Mouse (Mus musculus) gastrocnemius, postnatal 14 days (tissue): ENCODE measurements around the gene Lpp. TPM values are rescaled to one million over a fixed set of nuclear protein-coding genes. Genes with fewer than 3 reads are reported as not detected.

Experiments used
- DNase-seq: peaks from one replicate; pipeline ENCODE4 v3.0.0; 2021; ENCODE audit warnings: mixed read lengths
- intact Hi-C: fragments of 180-260 bp; cut with DNase I; formaldehyde crosslinking; loops from one replicate; pipeline ENCODE4 v1.15.1; 2025; ENCODE audit warnings: low total_unique reads
- total RNA-seq, 2 experiments: library from RNA; stranded (reverse); gene quantifications; 2 replicates each; pipeline ENCODE4 v1.2.3; 2021

Lpp gene
- total RNA-seq, 2 experiments from 2014 or later = 27.5 to 30.2 TPM

DNA sequence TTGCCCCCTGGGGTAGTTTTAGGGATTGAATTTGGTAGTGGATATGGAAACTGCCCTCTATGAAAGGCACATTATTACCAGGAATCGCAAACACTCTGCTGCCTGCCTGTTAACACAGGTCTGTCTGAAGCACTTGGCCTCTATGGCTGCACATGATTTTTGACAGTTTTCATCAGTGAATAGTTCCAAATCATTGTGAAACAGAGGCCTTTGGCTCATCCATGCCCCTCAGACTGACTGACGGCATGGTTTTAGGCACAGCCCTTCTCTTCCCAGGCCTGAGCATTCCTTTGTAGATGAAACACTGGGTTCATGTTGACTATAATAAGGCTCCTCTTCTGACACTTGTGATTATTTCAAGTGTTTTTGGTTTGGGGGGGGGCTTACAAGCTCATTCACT is 189.5 kb downstream of the Lpp start:
- DNase-seq = no peak
- intact Hi-C loops = no loop called here

DNA sequence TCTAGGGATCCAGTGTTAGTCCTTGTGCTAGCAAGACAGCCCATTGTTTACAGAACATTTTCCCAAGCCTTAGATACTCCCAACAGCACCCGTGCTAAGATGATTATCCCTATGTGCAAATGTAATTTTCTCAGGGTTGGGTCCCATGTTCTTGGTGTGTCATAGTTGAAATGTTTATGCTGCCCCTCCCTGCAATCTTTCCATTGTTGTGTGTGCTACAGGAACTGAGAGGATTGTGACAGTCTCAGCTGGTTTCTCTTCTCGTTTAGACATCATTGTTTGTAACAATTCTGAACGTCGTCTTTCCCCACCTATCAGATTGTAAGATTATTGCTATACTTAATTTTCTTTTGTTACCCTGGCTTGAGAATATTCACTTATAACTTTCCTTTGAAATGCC is 200.2 kb downstream of the Lpp start:
- DNase-seq = no peak
- intact Hi-C loops = no loop called here

DNA sequence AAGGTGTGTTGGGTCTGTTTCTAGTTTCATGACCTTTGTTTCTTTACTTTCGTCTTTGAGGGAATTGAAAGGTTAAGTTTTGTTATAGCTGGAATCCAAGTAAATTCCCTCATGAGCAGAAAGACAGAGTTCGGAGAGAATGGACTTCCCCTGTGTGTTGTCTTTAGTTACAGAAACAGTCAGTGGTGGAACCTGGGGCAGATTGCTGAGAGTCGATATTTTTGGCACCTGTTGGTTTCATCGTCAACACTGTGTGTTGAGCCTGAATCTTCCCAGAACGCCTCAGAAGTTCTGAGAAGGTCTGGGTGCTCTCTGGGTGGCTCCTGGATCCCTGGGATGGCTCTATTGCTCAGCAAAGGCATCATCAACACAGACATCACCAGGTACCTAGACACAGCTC is 201.2 kb downstream of the Lpp start:
- intact Hi-C loops = no loop called here
- DNase-seq = no peak

DNA sequence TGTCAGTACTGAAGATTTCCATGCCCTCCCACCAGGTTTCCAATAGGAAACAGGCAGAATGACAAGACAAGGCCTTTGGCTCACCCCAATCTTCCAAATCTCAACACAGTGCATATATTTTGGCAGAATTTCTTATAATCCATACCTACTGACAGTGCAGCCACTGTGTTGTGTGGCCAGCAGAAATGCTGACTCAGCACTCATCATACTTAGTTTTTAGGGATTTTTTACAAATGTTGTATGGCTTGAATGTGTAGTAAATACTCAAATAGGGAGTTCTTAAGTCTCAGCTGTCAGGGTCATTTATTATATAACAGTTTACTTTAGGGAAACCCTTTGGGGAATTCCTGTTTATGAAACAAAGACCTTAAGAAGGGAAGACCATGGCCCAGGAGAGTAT is 202.2 kb downstream of the Lpp start:
- DNase-seq = no peak

DNA sequence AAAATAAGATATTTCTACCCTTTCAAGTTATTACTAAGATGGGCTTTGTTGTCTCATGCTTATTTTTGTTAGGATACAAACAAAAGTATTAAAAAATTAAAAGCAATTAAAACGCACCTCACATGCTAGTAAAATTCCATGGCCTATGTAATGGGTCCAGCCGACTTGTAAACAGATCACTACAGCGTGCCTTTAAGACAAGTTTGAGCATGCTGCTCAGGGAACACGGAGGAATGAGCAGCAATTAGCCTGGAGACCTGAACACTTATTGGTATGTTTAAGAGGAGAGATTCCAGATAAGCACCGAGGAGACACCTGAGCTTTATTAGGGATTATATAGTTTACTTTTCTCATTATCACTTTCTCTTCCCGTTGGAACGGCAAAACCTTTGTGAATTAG is 205.3 kb downstream of the Lpp start:
- intact Hi-C loops = no loop called here

More for the DNA sequence above, 202.2 kb downstream of the Lpp start:
- intact Hi-C loops = no loop called here

DNA sequence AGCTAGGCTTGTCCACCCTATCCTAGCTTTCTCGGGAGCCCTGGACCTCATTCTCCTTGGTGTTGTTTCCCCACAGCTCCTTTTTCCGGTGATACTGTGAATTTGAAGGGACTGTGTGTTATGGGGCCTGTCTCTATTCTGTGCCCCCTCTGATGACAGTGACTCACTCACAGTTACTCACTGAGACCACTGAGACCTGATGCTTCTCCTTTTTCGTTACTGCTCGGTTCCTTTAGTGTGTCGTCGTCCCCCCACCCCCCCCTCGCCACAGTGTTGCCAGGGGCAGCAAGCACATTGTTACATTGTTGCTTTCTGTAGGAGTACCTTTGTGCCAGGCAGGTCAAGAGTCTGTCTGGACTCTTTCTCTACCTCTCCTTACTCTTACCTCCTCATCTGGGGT is 206.5 kb downstream of the Lpp start:
- intact Hi-C loops = no loop called here
- DNase-seq = no peak

More for the DNA sequence above, 205.3 kb downstream of the Lpp start:
- DNase-seq = no peak

DNA sequence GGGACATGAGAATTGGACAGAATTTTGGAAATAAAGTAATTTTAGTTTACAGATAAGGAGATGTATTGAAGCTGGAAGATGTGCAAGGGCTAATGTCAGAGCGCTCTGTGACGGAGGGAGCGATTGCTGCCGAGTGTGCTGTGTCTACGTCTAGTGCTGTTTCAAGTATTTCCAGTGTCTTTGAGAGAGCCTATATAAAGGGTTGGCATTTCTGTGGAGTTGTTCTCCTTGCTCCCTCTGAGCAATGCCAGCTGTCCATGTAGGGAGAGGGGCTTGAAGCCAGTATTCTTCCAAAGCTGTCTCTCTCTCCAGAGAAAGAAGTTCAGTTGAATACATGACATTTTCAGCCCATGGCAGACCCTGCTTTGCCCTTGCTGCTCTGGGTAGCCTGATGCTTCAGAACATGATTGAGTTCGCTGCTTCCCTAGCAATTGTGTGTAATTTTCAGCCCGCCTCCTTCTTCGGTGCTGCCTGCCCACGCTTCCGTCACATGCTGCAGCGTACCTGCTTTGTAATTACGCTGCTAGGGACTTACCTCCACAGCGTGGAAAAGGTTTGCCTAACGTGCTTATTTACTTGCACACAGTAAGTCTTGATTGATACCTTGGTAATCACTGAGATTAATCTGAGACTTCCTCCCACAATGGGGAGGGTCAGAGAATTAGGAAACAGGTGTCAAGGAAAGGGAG is 207.1 kb downstream of the Lpp start:
- no peak for DNase-seq
- intact Hi-C loops = no loop called here

DNA sequence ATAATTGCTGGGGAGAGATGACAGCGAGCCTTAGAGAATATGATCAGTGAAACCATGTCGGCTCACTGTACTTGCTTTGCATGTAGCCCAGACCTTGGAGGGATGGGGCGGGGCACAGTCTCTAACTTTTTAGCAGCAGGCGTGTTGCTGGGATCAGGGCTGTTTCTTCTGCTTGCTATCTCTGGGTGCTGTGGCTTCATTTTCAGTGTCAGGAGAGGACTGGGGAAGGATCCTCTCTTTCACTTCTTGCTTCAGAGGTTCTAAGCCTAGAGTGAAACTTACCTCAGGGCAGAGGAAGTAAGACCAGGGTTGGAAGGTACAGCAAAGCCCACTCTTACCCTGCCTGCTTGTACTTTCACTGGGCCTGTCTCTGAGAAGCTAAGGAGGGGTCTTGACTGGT is 210.0 kb downstream of the Lpp start:
- no peak for DNase-seq
- intact Hi-C loops = no loop called here

DNA sequence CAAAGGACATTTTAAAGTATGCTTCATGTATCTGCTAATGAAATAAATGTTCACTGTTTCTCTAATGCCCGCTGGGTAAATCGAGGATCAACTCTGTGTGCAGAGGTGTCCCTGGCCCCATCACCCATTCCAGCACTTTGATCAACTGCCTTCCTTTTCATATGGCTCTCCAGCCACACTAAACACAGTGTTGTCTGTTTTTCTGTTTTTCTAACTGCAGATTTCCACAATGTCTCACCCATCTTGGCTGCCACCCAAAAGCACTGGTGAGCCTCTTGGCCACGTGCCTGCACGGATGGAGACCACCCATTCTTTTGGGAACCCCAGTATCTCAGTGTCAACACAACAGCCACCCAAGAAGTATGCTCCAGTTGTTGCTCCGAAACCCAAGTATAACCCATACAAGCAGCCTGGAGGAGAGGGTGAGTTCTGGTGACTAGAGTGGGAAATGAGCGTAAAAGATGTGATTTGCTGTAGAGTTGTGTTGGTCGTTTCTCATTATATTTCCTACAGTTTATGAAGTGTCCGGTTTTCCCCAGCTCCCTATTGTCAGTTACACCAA is 214.7 kb downstream of the Lpp start:
- DNase-seq = no peak
- intact Hi-C loops = no loop called here

DNA sequence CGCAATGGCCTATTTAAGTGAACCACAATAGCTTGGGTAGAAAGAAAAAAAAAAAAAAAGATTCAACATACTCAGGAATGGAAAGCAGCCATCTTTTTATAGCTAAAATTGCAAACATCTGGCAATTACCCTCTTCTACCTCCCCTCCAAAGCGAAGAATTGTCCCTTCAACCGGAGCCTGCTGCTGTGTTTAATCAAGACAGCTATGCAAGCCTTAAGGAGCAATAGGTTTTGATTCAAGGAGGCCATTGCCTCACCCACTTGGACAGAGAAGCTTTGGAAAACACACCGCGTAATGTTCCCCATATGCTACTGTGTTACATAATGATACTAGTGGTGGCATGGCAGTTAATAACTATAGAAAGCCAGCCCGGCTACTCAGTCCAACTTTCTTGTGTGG is 226.2 kb downstream of the Lpp start:
- no peak for DNase-seq
- intact Hi-C loops = no loop called here

DNA sequence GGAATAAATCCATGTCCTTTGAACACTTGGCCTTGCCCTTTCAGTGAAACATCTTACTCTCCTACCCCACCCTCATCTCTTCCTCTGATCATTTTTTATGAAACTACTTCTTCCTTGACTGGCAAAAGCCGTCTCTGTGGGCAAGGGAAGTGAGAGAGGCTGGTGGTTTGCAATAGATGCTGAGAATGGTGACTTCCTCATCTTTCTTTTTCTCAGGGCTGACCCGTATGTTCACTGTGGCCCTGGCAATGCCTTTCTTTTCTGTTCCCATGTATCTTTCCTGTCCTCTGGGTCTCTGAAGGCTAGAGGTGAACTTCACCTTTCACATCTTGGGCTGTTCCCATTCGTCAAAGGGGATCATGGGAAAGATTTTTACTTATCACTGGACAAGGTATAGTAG is 226.7 kb downstream of the Lpp start:
- intact Hi-C loops = no loop called here
- no peak for DNase-seq

DNA sequence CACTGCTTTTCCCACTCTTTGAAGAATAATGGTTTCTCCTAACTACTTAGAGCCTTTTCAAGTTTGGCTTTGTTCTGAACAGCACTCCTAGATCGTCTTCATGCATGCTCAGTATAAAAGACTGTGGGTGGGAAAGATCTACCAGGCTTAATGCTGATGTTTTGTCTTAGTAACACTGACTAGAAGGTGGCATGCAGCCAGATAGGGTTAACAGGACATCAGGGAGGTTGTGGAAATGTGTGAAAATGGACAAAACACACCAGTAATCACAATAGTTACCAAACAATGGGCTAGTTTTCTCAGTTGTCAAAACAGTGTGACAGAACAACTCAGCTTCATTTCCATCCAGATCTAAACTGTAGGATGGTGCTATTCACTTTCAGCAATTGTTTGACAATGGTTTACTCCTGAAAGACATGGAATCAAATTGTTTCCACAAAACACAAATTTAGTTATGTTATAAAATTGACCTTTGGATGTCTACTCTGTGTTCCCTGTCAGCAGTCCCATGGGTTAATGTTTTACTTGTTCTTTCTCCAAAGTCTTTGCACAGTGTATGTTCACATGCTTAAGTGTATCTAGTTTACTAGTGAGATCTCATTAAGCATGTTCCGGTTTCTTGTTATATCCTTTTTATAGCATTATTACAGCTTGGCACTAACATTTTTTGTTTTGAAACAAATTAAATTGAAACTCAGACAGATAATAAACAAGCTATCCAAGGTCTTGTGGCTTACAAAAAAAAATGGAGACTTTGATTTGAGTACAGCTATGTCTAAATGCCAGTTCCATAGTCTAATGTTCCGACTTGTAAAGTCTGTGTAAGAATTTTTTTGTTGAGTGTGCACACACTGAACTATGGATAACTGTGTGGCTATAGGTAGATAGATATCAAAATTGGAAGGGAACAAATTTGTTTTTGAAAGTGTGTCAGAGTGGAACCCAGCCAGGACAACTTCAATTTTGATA is 229.2 kb downstream of the Lpp start:
- DNase-seq = no peak
- intact Hi-C loops = no loop called here

DNA sequence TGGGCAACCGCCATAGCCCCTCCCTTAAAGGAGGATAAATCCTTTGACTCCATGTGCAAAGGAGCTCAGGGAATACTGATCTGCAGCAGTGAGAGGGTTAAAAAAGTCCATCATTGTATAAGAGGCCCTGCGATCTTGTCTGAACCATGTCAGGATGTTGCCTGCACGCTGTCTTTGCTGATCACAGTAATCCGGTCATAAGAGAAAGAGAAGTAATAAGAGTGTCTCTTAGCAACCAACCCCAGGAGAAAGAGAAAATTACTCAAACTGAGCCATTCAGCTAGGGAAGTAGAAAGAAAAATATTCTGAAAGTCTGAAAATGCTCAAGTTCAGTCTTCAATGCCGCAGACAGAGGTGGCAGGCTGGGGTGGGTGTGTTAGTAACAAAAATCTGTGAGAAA is 231.0 kb downstream of the Lpp start:
- DNase-seq = no peak
- intact Hi-C loops = no loop called here

DNA sequence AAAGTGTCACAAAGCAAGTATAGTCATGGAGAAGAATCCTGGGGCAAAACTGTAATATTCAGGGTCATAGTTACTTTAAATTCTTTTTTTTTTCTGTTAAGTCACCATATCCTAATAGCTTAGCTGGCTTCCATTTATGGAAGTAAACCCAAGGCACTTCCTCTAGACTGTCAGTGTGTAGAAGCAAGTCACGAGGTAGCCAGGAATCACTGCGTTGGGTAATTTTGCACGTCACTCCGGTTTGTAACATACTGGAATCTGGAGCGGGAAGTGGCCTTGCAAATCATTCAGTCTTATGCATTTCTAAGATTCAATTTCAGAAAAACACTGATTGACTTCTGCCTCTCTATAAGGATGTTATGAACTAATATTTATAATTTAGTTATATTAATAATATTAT is 232.3 kb downstream of the Lpp start:
- intact Hi-C loops = no loop called here
- no peak for DNase-seq

DNA sequence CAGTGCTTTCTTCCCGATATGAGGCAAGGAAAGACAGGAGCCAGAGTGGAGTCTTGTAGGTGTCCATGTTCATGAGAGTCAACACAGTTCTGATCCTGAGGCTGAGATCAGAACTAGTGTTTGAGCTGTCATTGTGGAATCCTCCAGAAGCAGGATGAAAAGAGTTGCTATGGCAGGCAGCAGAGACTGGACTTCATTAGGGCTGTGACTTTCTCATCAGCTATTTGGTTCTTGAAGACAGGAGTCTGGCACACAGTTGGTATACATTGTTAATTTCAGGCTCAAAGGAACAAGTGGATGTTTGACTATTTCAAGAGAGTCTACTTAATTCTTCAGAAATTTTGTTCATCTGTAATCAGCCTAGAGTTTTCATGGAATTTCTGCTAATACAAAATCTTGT is 235.5 kb downstream of the Lpp start:
- DNase-seq = no peak
- intact Hi-C loops = no loop called here

DNA sequence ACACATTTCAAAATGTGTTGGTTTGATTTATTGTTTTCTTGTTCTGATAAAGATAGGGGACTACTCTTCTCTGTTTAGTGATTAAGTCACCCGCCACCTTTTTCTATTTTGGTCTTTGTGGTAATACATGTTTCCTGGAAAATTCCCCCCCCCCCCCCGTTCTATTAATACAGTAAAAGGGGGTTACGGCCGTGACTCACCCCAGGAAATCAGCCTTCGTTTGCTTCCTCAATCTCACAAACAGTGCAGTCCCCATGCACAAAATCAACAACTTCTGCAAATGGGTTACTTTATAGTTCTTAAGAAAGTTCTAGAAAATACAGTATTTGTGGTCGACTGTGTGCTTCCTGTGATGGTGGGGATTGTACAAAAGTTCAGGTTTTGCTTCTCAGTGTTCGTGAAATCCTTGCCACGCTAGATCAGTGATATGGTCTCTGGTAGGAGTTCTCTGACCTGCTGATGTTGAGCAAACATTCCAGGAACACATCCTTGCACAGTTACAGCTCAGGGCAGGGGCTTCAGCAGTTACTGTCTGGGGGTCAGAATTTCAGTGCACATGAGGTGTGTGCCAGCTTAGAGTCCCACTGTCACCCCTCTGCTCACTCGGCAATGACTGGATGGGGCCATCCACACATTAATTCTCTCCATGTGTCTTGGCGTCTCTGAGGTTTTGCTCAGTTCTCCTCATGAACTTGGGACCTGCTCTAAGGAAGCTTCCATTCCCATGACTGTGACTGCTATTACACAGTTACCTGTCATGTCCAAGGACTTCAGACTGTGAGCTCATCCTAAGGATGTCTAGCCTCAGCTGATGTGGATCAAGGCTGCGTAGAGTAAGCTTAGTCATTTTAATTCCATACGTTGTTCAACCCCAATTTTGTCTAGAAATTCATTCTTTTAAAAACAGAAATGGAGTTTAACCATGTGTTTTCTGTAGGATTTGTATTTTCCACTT is 236.2 kb downstream of the Lpp start:
- DNase-seq = no peak
- intact Hi-C loops = no loop called here

DNA sequence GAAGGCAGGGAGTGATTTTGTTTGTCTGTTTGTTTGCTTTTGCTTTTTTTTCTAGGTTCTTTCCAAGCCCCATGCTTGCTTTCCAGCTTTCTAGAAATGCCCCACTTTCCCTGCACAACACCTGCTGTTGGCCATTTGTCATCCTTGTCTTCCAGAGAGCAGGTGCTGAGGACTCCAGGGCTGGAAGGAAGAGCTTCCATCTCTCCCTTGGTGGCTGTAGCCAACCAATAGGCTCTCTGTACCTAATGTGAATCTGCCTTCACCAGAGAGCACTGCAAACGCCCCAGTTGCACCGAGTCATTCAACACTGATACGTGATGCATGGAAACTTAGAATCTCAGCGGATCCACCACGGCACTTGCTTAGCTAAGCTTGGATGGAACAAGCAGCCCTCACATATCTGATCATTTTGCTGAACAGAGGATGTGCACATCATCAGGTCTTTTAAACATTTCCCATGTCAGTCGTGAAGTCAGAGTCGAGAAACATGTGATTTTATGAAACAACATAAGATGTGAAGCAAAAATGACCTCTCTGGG is 242.1 kb downstream of the Lpp start:
- intact Hi-C loops = no loop called here
- no peak for DNase-seq

DNA sequence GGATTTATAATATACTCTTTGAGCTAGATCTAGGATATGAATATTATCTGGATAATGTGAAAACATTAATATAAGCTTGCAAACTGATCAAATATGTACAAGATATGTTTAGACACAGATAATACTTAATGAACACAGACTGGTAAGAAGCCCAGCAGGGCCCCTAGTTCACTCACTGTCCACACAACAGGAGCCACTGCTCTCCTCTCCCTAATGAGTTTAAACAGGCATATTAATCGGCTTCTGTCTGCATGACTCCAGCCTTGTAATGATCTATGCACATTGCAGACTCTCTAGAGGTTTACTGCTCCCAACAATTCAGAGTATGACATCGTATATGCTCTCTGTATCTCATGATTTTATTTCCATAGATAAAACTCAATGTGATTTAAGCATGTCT is 243.6 kb downstream of the Lpp start:
- intact Hi-C loops = no loop called here
- DNase-seq = no peak

DNA sequence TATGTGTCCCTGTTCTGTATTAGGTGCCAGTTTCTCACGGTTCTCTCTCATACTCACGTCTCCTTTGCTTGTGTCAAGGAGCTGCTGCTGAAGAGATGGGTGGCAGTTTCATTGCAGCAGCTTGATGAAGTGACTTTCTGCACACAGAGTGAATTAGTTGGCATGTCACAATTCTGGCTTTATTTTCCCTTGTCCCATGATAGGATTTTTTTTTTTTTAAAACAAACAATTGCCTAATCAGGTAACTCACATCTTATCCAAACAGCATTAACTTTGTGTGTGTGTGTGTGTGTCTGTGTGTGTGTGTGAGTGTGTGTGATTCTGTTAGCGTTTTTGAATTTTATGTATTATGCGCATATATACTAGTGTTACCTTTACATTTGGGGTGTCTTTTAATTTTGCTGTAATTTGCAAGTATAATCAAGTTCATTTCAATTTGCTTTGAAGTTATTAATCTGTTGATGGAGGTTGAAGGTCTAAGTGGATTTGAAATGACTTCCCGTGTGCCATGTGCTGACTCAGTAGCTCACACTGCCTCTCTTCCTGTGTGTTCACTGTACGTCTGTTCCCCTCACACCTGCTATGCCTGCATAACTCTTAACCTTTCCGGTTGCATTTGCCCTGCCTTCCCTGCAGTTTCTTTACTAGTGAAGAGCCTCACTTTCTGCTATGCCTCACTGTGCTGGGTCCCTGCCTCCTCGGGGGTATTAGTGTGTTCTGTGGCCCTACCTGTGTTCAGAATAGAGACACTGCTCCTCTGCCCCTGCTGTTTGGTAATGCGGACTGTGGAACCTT is 247.9 kb downstream of the Lpp start:
- intact Hi-C loops = no loop called here
- DNase-seq = no peak
